9 mouse cellular contexts compared by ENCODE assay signal in genomic region chr2:32628044-32628550, GRCm38 (mm10). TPM values are rescaled to one million over a fixed set of nuclear protein-coding genes. Genes with fewer than 3 reads are reported as not detected.
DNase-seq lines count a peak whose midpoint lies in the region; ATAC-seq and TF ChIP-seq lines count a peak whose summit lies in the region.
"Had no signal": no experiment of that assay in that cellular context is flagged by ENCODE, and none has a peak within 500 bp of the region (broad histone marks: within the 10 kb centered on the region; RNA-seq: fewer than 3 reads in every experiment).

No protein-coding gene starts in this region.

- peak overlapping the region; percentile 9 to 50 for H3K4me3 ChIP-seq in heart, embryonic 14.5 days (ENCODE audit: control insufficient read depth in 1 of 2, insufficient read depth in 1 of 2, low read depth in 1 of 2, low read length in 2 of 2)
- peak overlapping the region; percentile 33; the same call in 1 of the 2 replicates for H3K4me3 ChIP-seq in ES-Bruce4 (ENCODE audit: low read depth, low read length)
- H3K4me3 ChIP-seq in cortical plate, adult 2 months (ENCODE audit: insufficient read depth, low read length) = peak overlapping the region; percentile 64
- 0 out of 2 replicates have a peak overlapping the region, but pooled peaks have one; percentile 0 for H3K4me3 ChIP-seq in lung, embryonic 16.5 days (ENCODE audit: low read length)

- H3K9ac ChIP-seq in heart, embryonic 14.5 days (ENCODE audit: low read length) = peak overlapping the region; percentile 93
- H3K9ac ChIP-seq in ES-Bruce4 (ENCODE audit: low read depth, poor library complexity, severe bottlenecking) = peak overlapping the region; percentile 73; the same call in 1 of the 2 replicates
- H3K9ac ChIP-seq in lung, embryonic 16.5 days (ENCODE audit: low read length) = peak overlapping the region; percentile 45
- H3K9ac ChIP-seq: liver, embryonic 14.5 days had no signal

- 45% methylated on average over 4 of the region's 4 CpGs for WGBS in heart, embryonic 14.5 days
- 56% methylated on average over 4 of the region's 4 CpGs for WGBS in lung, embryonic 16.5 days

- peaks cover 35% of the 10 kb centered on the region for H3K36me3 ChIP-seq in heart, embryonic 14.5 days (ENCODE audit: control insufficient read depth, insufficient read depth, low read length)
- H3K36me3 ChIP-seq in ES-Bruce4 (ENCODE audit: control insufficient read depth, insufficient read depth, low read length, poor library complexity, severe bottlenecking) = peaks cover under 1% of the 10 kb centered on the region
- no peaks in the 10 kb centered on the region for H3K36me3 ChIP-seq in lung, embryonic 16.5 days (ENCODE audit: control insufficient read depth, insufficient read depth, low read length)

- DNase-seq in heart, adult 11 months = no peak
- DNase-seq in thymus, postnatal 4 days = no peak
- DNase-seq in thymus, adult 18-20 months = no peak
- DNase-seq in liver = no peak

- no peak for TF ChIP-seq CTCF in ES-Bruce4 (IDR thresholded peaks at IDR 0.05; ENCODE audit: low read depth, low read length)
- no peak for TF ChIP-seq CTCF in cortical plate, adult 2 months (IDR thresholded peaks at IDR 0.05; ENCODE audit: extremely low read depth, insufficient read depth, low read length)

- peaks cover 49 to 52% of the 10 kb centered on the region in 2 experiments for H3K4me1 ChIP-seq in heart, embryonic 14.5 days (ENCODE audit: control insufficient read depth in 2 of 2, insufficient read depth in 2 of 2, low read length in 2 of 2)
- peaks cover 17% of the 10 kb centered on the region for H3K4me1 ChIP-seq in ES-Bruce4 (ENCODE audit: control insufficient read depth, insufficient read depth, low read length)
- H3K4me1 ChIP-seq in cortical plate, adult 2 months (ENCODE audit: control insufficient read depth, insufficient read depth, low read length) = peaks cover 10% of the 10 kb centered on the region
- H3K4me1 ChIP-seq in lung, embryonic 16.5 days (replicated peaks; ENCODE audit: control insufficient read depth, insufficient read depth, low read length) = peaks cover 49% of the 10 kb centered on the region

- H3K4me2 ChIP-seq in heart, embryonic 14.5 days (ENCODE audit: low read length) = peak overlapping the region; percentile 85
- peak overlapping the region; percentile 23 for H3K4me2 ChIP-seq in lung, embryonic 16.5 days (ENCODE audit: low read depth, low read length)

- H3K27me3 ChIP-seq in heart, embryonic 14.5 days (ENCODE audit: control insufficient read depth, insufficient read depth, low read length) = no peaks in the 10 kb centered on the region
- no peaks in the 10 kb centered on the region for H3K27me3 ChIP-seq in ES-Bruce4 (ENCODE audit: control insufficient read depth, insufficient read depth, low read length, poor library complexity, severe bottlenecking)
- no peaks in the 10 kb centered on the region for H3K27me3 ChIP-seq in lung, embryonic 16.5 days (ENCODE audit: control insufficient read depth, insufficient read depth, low read depth, low read length)

- peak; percentile 90 for TF ChIP-seq EP300 in ES-Bruce4 (IDR thresholded peaks at IDR 0.05; ENCODE audit: insufficient read depth, low read depth, low read length)

- H3K9me3 ChIP-seq in heart, embryonic 14.5 days (ENCODE audit: control insufficient read depth, low read length) = no peaks in the 10 kb centered on the region
- no peaks in the 10 kb centered on the region for H3K9me3 ChIP-seq in ES-Bruce4 (replicated peaks; ENCODE audit: control insufficient read depth, insufficient read depth, low read length, poor library complexity, severe bottlenecking)
- no peaks in the 10 kb centered on the region for H3K9me3 ChIP-seq in lung, embryonic 16.5 days (ENCODE audit: control insufficient read depth, low read length)

- H3K27ac ChIP-seq in heart, embryonic 14.5 days (replicated peaks in 1 of 2; ENCODE audit: control insufficient read depth in 1 of 2, insufficient read depth in 1 of 2, low read depth in 2 of 2, low read length in 2 of 2) = peak overlapping the region; percentile 61 to 81
- H3K27ac ChIP-seq in ES-Bruce4 (ENCODE audit: insufficient read depth, low read length) = peak overlapping the region; percentile 68
- peak overlapping the region; percentile 30; the same call in 1 of the 2 replicates for H3K27ac ChIP-seq in cortical plate, adult 2 months (ENCODE audit: insufficient read depth, low read length)
- H3K27ac ChIP-seq in lung, embryonic 16.5 days (ENCODE audit: low read length) = peak overlapping the region; percentile 79
- H3K27ac ChIP-seq: liver, embryonic 14.5 days had no signal

- no peak for TF ChIP-seq POLR2A in ES-Bruce4 (IDR thresholded peaks at IDR 0.05; ENCODE audit: insufficient read depth, low read length)
- no peak for TF ChIP-seq POLR2A in cortical plate, adult 2 months (IDR thresholded peaks at IDR 0.05; ENCODE audit: extremely low read depth, insufficient read depth, low read length)

- no peak for ATAC-seq in heart, embryonic 14.5 days (ENCODE audit: insufficient number of reproducible peaks, insufficient read depth, low FRiP score, low read depth)
- peak; percentile 8; the same call in 1 of the 2 replicates for ATAC-seq in lung, embryonic 16.5 days (ENCODE audit: low read depth)

RNA-seq across cellular contexts. Expression of gene Ak1, which starts 6.5 kb away (rescaled TPM):
- polyA plus RNA-seq in heart, embryonic 14.5 days (2014; fragmentation: Nextera tagmentation; extraction: Ambion mirVana) = 336 and 355 TPM in 2 replicates
- polyA plus RNA-seq in ES-Bruce4 (2011; ENCODE audit: insufficient read depth, insufficient read length, low read depth, missing spikeins) = 71.8 and 74.7 TPM in 2 replicates
- 118 and 127 TPM in 2 replicates for polyA plus RNA-seq in cortical plate, adult 2 months (2012; rRNA removed)
- polyA plus RNA-seq in lung, embryonic 16.5 days (2015; fragmentation: Nextera tagmentation; extraction: Ambion mirVana) = 67.2 and 76.7 TPM in 2 replicates

RNA-seq across cellular contexts. Expression of gene Eng, which starts 18.3 kb away (rescaled TPM):
- 146 and 148 TPM in 2 replicates for polyA plus RNA-seq in heart, embryonic 14.5 days (2014; fragmentation: Nextera tagmentation; extraction: Ambion mirVana)
- 20.0 and 20.8 TPM in 2 replicates for polyA plus RNA-seq in ES-Bruce4 (2011; ENCODE audit: insufficient read depth, insufficient read length, low read depth, missing spikeins)
- 35.1 and 39.0 TPM in 2 replicates for polyA plus RNA-seq in cortical plate, adult 2 months (2012; rRNA removed)
- 108 and 120 TPM in 2 replicates for polyA plus RNA-seq in lung, embryonic 16.5 days (2015; fragmentation: Nextera tagmentation; extraction: Ambion mirVana)

RNA-seq across cellular contexts. Expression of gene St6galnac6, which starts 28.6 kb away (rescaled TPM):
- 11.0 and 12.2 TPM in 2 replicates for polyA plus RNA-seq in heart, embryonic 14.5 days (2014; fragmentation: Nextera tagmentation; extraction: Ambion mirVana)
- polyA plus RNA-seq in ES-Bruce4 (2011; ENCODE audit: insufficient read depth, insufficient read length, low read depth, missing spikeins) = 22.5 and 24.2 TPM in 2 replicates
- polyA plus RNA-seq in cortical plate, adult 2 months (2012; rRNA removed) = 101 and 110 TPM in 2 replicates
- polyA plus RNA-seq in lung, embryonic 16.5 days (2015; fragmentation: Nextera tagmentation; extraction: Ambion mirVana) = 25.4 and 26.3 TPM in 2 replicates

RNA-seq across cellular contexts. Expression of gene St6galnac4, which starts 41.2 kb away (rescaled TPM):
- polyA plus RNA-seq in heart, embryonic 14.5 days (2014; fragmentation: Nextera tagmentation; extraction: Ambion mirVana) = 33.4 and 35.7 TPM in 2 replicates
- polyA plus RNA-seq in ES-Bruce4 (2011; ENCODE audit: insufficient read depth, insufficient read length, low read depth, missing spikeins) = 9.4 and 9.7 TPM in 2 replicates
- 34.8 and 36.6 TPM in 2 replicates for polyA plus RNA-seq in cortical plate, adult 2 months (2012; rRNA removed)
- 26.0 and 28.1 TPM in 2 replicates for polyA plus RNA-seq in lung, embryonic 16.5 days (2015; fragmentation: Nextera tagmentation; extraction: Ambion mirVana)

RNA-seq across cellular contexts. Expression of gene 9430097D07Rik, which starts 52.6 kb away (rescaled TPM):
- polyA plus RNA-seq in heart, embryonic 14.5 days (2014; fragmentation: Nextera tagmentation; extraction: Ambion mirVana) = 0.13 TPM in 1 of 2 replicates, not detected in the other
- 0.44 TPM in 1 of 2 replicates, not detected in the other for polyA plus RNA-seq in ES-Bruce4 (2011; ENCODE audit: insufficient read depth, insufficient read length, low read depth, missing spikeins)
- polyA plus RNA-seq in cortical plate, adult 2 months (2012; rRNA removed) = 1.0 TPM in 2 replicates
- polyA plus RNA-seq in lung, embryonic 16.5 days (2015; fragmentation: Nextera tagmentation; extraction: Ambion mirVana) = not detected in 2 replicates

Comparison
In these comparisons a context has a peak if more than half of its experiments do, and no peak if none do; other contexts are left out.
1. H3K4me3 ChIP-seq: peak in every context shown above with its lines; median percentile 64 in cortical plate, adult 2 months; 33 in ES-Bruce4; 30 in heart, embryonic 14.5 days; 0 in lung, embryonic 16.5 days.